Mouse (Mus musculus) testis, adult 2 months (tissue): ENCODE data around the gene Tubb5.

Source experiments
- CTCF ChIP-seq: fragments of 200-500 bp; IDR thresholded peaks from 2 replicates; pipeline ENCODE4 v1.5.1; 2012; ENCODE audit warnings: low read depth, mild to moderate bottlenecking, inconsistent platforms, low read length, moderate library complexity; ENCODE audit not compliant: control insufficient read depth, insufficient read depth, insufficient replicate concordance
- POLR2A ChIP-seq: fragments of 200-500 bp; IDR thresholded peaks from 2 replicates; pipeline ENCODE4 v1.6.1; 2012; ENCODE audit warnings: low read depth, mild to moderate bottlenecking, inconsistent platforms, low read length, moderate library complexity; ENCODE audit not compliant: control insufficient read depth

DNA sequence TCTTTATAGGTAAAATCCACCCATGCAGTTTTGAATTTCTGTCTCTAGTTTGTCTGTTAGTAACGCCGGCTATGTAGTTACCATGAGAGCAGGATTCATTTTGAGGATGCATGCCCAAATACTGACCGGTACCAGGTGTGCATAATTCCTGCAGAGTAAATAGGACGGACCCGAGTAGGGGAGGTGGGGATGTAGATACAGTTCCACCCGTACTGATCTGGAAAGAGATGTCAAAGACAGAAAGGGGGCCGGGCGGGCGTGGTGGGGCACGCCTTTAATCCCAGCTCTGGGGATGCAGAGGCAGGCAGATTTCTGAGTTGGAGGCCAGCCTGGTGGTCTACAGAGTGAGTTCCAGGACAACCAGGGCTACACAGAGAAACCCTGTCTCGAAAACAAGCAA lies 3.9 kb upstream of the Tubb5 start:
- TF ChIP-seq CTCF (no peak), POLR2A (no peak)
